Mouse (Mus musculus) hindbrain, embryonic 12.5 days (tissue): Measurements from ENCODE around the gene Cdr2. TPM values are rescaled to one million over a fixed set of nuclear protein-coding genes. Genes with fewer than 3 reads are reported as not detected.
"Not testable (repeated sequence)": the region's sequence is repeated elsewhere in the genome, so short reads cannot be mapped to it uniquely, and the experiment has no call there.

ENCODE experiments used
- ATAC-seq: fragments of 200-750 bp; cut with Nextera tagmentation; 2 replicates; pipeline ENCODE4 v1.8.0; 2017; ENCODE audit warnings: moderate TSS enrichment; ENCODE audit not compliant: low FRiP score
- H3K27ac ChIP-seq: fragments of 300-500 bp; sonication (generic); 2 replicates; pipeline ENCODE4 v1.5.1; 2016; ENCODE audit warnings: mild to moderate bottlenecking
- H3K27me3 ChIP-seq: fragments of 300-500 bp; sonication (generic); 2 replicates; pipeline ENCODE4 v1.6.1; 2016; ENCODE audit warnings: mild to moderate bottlenecking
- H3K36me3 ChIP-seq: fragments of 300-500 bp; sonication (generic); 2 replicates; pipeline ENCODE4 v1.6.1; 2016; ENCODE audit warnings: mild to moderate bottlenecking
- H3K4me1 ChIP-seq: fragments of 300-500 bp; sonication (generic); 2 replicates; pipeline ENCODE4 v1.6.1; 2016
- H3K4me2 ChIP-seq: fragments of 300-500 bp; sonication (generic); replicated peaks from 2 replicates; pipeline ENCODE4 v1.6.1; 2016; ENCODE audit warnings: mild to moderate bottlenecking
- H3K4me3 ChIP-seq: fragments of 300-500 bp; sonication (generic); 2 replicates; pipeline ENCODE4 v1.5.1; 2016; ENCODE audit warnings: mild to moderate bottlenecking
- H3K9ac ChIP-seq: fragments of 300-500 bp; sonication (generic); 2 replicates; pipeline ENCODE4 v1.6.1; 2016; ENCODE audit warnings: mild to moderate bottlenecking, moderate library complexity
- H3K9me3 ChIP-seq: fragments of 300-500 bp; sonication (generic); replicated peaks from 2 replicates; pipeline ENCODE4 v1.6.1; 2016; ENCODE audit warnings: mild to moderate bottlenecking
- WGBS: fragments of 180-500 bp; shearing (Covaris S2); methylation state at CpG from one replicate; pipeline ENCODE4 v1.1.7; 2016; 5-methylcytosine and 5-hydroxymethylcytosine counted together
- polyA plus RNA-seq: library from polyadenylated mRNA; unstranded; fragments of >200 nt; fragmentation: Nextera tagmentation; extraction: Ambion mirVana; gene quantifications from 2 replicates; pipeline ENCODE4 v1.2.1, GENCODE M21; 2016

Gene Cdr2
- polyA plus RNA-seq, 1 experiment from 2014 or later, result 19.0 TPM

- ATAC-seq, result no peak
- H3K4me2 ChIP-seq, result no peak overlapping the region
- no peak overlapping the region for H3K9ac ChIP-seq
- 78% methylated on average over 3 of the region's 3 CpGs for WGBS
- H3K36me3 ChIP-seq, result no peaks in the 10 kb centered on the region
- no peak overlapping the region for H3K27ac ChIP-seq
- no peaks in the 10 kb centered on the region for H3K27me3 ChIP-seq
- H3K4me1 ChIP-seq, result no peaks in the 10 kb centered on the region
- H3K9me3 ChIP-seq, result no peaks in the 10 kb centered on the region
- H3K4me3 ChIP-seq, result no peak overlapping the region
Observed at GRCm38 (mm10) chr7:121000065-121000822, 18.1 kb upstream of the Cdr2 start.

- Histone ChIP-seq H3K27me3 (no peaks in the 10 kb centered on the region), H3K27ac (no peak overlapping the region), H3K4me2 (no peak overlapping the region), H3K9me3 (no peaks in the 10 kb centered on the region), H3K36me3 (no peaks in the 10 kb centered on the region), H3K4me1 (no peaks in the 10 kb centered on the region), H3K4me3 (no peak overlapping the region), H3K9ac (no peak overlapping the region)
- 79% methylated on average over 2 of the region's 2 CpGs for WGBS
- no peak for ATAC-seq
Observed at GRCm38 (mm10) chr7:120999021-120999530, 17.0 kb upstream of the Cdr2 start.

GRCm38 (mm10) chr7:120991191-120991590, 9.1 kb upstream of the Cdr2 start:
- H3K27ac ChIP-seq, result no peak overlapping the region
- no peaks in the 10 kb centered on the region for H3K27me3 ChIP-seq

DNA sequence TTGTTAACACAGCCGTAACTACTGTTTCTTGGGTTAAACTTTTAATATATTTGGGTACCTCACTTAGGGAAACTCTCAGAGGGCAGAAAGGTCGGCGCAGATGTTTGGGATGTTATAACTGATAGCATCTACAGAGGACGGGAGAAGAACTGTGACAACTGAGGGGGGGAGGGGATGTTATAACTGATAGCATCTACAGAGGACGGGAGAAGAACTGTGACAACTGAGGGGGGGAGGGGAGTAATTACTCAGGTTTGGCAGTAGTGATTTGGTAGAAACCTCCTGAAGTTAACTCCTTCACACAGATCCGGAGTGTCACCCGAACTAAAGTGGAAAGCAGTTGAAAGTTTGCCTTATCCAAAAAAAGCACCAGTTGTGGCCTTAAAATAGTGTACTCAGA, 856 bp upstream of the Cdr2 start:
- peak overlapping the region; percentile 70 for H3K9ac ChIP-seq
- H3K4me2 ChIP-seq, result peak overlapping the region; percentile 69
- no peaks in the 10 kb centered on the region for H3K36me3 ChIP-seq
- H3K9me3 ChIP-seq, result no peaks in the 10 kb centered on the region
- H3K27me3 ChIP-seq, result no peaks in the 10 kb centered on the region
- peaks cover 26% of the 10 kb centered on the region for H3K4me1 ChIP-seq
- peak overlapping the region; percentile 78 for H3K27ac ChIP-seq
- peak overlapping the region; percentile 96 for H3K4me3 ChIP-seq
- WGBS, result 16% methylated on average over 7 of the region's 7 CpGs
- 0 out of 2 replicates have a peak, but pooled peaks have one; percentile 3 for ATAC-seq

More at GRCm38 (mm10) chr7:120991191-120991590, 9.1 kb upstream of the Cdr2 start:
- no peaks in the 10 kb centered on the region for H3K4me1 ChIP-seq
- H3K9ac ChIP-seq, result no peak overlapping the region
- no peak for ATAC-seq
- H3K9me3 ChIP-seq, result no peaks in the 10 kb centered on the region
- no peak overlapping the region for H3K4me3 ChIP-seq
- no peaks in the 10 kb centered on the region for H3K36me3 ChIP-seq
- 63% methylated on average over 8 of the region's 8 CpGs for WGBS
- H3K4me2 ChIP-seq, result no peak overlapping the region

DNA sequence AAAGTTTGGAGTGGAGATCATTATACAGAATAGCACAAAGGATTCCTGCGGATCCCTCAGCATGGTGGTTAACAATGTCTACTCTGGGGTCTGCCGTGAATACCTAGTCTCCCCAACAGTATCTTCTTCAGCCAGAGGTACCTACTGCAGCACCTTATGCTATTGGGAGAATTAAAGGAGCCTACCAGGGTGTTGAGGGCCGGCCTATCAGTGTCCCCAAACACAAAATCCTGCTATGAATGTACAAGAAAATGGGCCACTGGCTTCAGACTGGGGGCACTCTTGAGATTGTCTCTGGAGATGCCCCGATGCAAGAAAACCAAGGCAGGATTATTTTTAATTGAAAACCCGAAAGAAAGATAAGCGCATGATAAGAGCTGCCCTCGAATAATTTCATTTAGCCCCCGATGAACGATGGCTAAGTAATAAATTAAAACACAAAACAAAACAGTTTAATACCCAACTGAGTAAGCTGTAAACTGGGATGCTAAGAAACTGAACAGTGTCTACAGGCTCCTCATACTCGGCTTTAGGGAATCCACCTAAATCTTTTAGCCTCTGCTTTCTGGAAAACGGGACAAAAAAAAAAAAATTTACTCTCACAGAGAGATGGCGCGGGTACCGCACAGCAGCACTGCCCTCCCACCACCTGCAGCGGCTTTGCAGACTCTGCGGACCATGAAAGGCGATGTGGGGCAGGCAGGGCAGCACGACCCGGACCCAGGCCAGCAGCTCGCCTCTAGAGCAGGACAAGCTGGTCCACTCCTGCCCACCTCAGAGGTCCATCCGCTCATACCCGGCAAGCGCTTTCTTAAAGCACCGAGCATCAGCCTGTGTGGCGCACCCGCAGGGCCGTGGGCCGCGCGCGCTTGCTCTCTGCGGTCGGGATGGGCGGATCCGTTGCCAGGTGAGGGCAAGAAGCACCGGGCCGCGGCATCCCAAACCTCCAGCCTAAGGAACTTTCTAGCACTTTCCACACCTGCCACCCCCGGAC, 884 bp downstream of the Cdr2 start:
- Histone ChIP-seq H3K9ac (peak overlapping the region; percentile 85), H3K27ac (peak overlapping the region; percentile 78), H3K27me3 (no peaks in the 10 kb centered on the region), H3K9me3 (no peaks in the 10 kb centered on the region), H3K4me3 (peak overlapping the region; percentile 96), H3K4me2 (peak overlapping the region; percentile 70), H3K36me3 (no peaks in the 10 kb centered on the region), H3K4me1 (peaks cover 32% of the 10 kb centered on the region)
- WGBS, result 4% methylated on average over 39 of the region's 39 CpGs
- ATAC-seq, result peak; percentile 71

GRCm38 (mm10) chr7:120980041-120980440, 2.1 kb downstream of the Cdr2 start:
- H3K27me3 ChIP-seq, result no peaks in the 10 kb centered on the region
- no peak overlapping the region for H3K27ac ChIP-seq
- H3K36me3 ChIP-seq, result no peaks in the 10 kb centered on the region
- H3K4me1 ChIP-seq, result peaks cover 32% of the 10 kb centered on the region
- ATAC-seq, result no peak
- H3K9me3 ChIP-seq, result no peaks in the 10 kb centered on the region
- 87% methylated on average over 4 of the region's 4 CpGs for WGBS
- no peak overlapping the region for H3K9ac ChIP-seq
- peak overlapping the region; percentile 6 for H3K4me2 ChIP-seq
- no peak overlapping the region for H3K4me3 ChIP-seq

- WGBS, result 63% methylated on average over 7 of the region's 7 CpGs
- H3K4me2 ChIP-seq, result no peak overlapping the region
- H3K27ac ChIP-seq, result peak overlapping the region; percentile 12; the same call in 1 of the 2 replicates
- H3K27me3 ChIP-seq, result no peaks in the 10 kb centered on the region
- peaks cover 25% of the 10 kb centered on the region for H3K4me1 ChIP-seq
- no peaks in the 10 kb centered on the region for H3K36me3 ChIP-seq
- no peak overlapping the region for H3K4me3 ChIP-seq
- no peak overlapping the region for H3K9ac ChIP-seq
- no peak for ATAC-seq
- H3K9me3 ChIP-seq, result no peaks in the 10 kb centered on the region
Observed at GRCm38 (mm10) chr7:120977063-120977462, 5.0 kb downstream of the Cdr2 start.

DNA sequence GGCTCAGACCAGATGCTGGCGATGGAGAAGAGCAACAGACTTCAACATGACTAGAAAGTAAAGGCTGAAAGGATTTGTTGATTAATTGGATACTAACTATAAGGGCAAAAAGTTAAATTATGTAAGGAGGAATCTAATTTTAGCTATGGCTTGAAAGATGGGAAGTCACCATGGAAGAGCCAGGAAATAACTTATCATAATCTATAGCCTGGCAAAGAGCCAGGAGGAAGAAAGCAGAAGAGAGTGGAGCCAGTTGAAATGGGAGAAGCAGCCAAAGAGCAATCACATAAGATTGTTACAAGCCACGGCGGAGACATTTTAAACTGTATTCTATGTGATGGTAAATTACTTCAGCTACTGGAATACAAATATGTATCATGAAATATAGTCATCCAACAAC, 8.1 kb downstream of the Cdr2 start:
- H3K4me1 ChIP-seq, result peaks cover 11% of the 10 kb centered on the region
- no peak overlapping the region for H3K4me2 ChIP-seq
- H3K27ac ChIP-seq, result no peak overlapping the region
- ATAC-seq, result no peak
- WGBS, result 90% methylated on average over 3 of the region's 3 CpGs
- peaks cover 3% of the 10 kb centered on the region; the same call in 1 of the 2 replicates for H3K36me3 ChIP-seq
- no peaks in the 10 kb centered on the region for H3K27me3 ChIP-seq
- no peaks in the 10 kb centered on the region for H3K9me3 ChIP-seq
- H3K4me3 ChIP-seq, result no peak overlapping the region
- H3K9ac ChIP-seq, result no peak overlapping the region

DNA sequence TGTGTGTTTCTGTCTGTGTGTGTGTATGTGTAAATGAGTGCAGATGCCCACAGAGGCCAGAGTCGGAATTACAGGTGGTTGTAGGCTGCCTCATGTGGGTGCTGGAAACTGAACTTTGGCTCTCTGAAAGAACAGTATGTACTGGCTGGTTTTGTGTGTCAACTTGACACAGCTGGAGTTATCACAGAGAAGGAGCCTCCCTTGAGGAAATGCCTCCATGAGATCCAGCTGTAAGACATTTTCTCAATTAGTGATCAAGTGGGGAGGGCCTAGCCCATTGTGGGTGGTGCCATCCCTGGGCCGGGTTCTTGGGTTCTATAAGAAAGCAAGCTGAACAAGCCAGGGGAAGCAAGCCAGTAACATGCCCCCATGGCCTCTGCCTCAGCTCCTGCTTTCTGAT, 9.6 kb downstream of the Cdr2 start:
- WGBS, result 82% methylated on average over 2 of the region's 2 CpGs

GRCm38 (mm10) chr7:120970112-120970511, 12.0 kb downstream of the Cdr2 start:
- Histone ChIP-seq H3K27ac (no peak overlapping the region), H3K9me3 (no peaks in the 10 kb centered on the region), H3K4me1 (no peaks in the 10 kb centered on the region), H3K9ac (no peak overlapping the region), H3K27me3 (no peaks in the 10 kb centered on the region), H3K4me2 (no peak overlapping the region), H3K4me3 (no peak overlapping the region), H3K36me3 (peaks cover 3% of the 10 kb centered on the region; the same call in 1 of the 2 replicates)
- no peak for ATAC-seq
- WGBS, result 91% methylated on average over 5 of the region's 5 CpGs

More for the DNA sequence above, 9.6 kb downstream of the Cdr2 start:
- H3K4me1 ChIP-seq, H3K9ac ChIP-seq, H3K27ac ChIP-seq, H3K4me3 ChIP-seq, H3K9me3 ChIP-seq, H3K36me3 ChIP-seq, H3K27me3 ChIP-seq, H3K4me2 ChIP-seq, ATAC-seq: not testable (repeated sequence)

DNA sequence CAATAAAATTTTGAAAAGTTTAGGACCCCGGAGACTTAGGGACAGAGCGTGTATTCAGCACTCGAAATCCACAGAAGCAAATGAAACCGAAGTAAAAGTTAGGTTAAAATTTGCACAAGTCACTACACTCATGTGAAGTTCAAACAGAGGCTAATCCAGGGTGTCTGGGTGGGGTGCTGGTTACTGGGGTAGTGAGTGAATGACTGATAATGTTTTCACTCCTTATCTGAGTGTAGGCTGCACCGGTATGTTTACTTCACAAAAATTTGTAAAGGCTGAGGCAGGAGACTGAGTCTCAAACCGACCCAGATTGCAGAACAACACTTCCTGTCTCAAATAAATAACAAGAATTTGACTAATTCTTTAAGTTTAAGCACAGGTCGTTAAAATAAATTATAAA, 12.9 kb downstream of the Cdr2 start:
- no peak overlapping the region for H3K4me3 ChIP-seq
- no peaks in the 10 kb centered on the region for H3K4me1 ChIP-seq
- H3K9ac ChIP-seq, result no peak overlapping the region
- ATAC-seq, result no peak
- no peaks in the 10 kb centered on the region for H3K27me3 ChIP-seq
- no peak overlapping the region for H3K4me2 ChIP-seq
- H3K36me3 ChIP-seq, result peaks cover 3% of the 10 kb centered on the region; the same call in 1 of the 2 replicates
- H3K9me3 ChIP-seq, result no peaks in the 10 kb centered on the region
- 94% methylated on average over 7 of the region's 7 CpGs for WGBS
- no peak overlapping the region for H3K27ac ChIP-seq

DNA sequence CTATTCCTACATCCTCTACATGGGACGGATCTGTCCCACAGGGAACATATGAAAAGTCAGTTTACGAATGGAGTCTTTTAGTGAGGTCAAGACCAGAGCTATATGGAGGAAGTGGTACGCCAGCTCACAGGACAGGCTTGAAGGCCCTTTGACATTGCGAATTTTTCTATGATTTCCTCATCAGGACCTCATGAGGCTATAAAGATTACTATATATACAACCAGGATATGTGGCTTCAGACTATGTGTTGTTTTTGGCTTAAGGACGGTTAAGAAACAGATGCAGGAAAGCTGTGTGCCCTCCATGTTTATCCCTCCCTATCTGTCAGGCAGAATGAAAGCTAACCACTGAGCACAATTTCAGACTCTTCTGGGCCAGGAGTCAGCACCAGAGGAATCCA, 19.0 kb downstream of the Cdr2 start:
- Histone ChIP-seq H3K36me3 (peaks cover 24% of the 10 kb centered on the region), H3K9ac (no peak overlapping the region), H3K4me1 (no peaks in the 10 kb centered on the region), H3K27ac (no peak overlapping the region), H3K4me2 (no peak overlapping the region), H3K27me3 (no peaks in the 10 kb centered on the region), H3K4me3 (no peak overlapping the region), H3K9me3 (no peaks in the 10 kb centered on the region)
- ATAC-seq, result no peak
- WGBS, result 89% methylated on average over 5 of the region's 5 CpGs
